Mouse (Mus musculus): ENCODE results near the gene Popdc2. TPM values are rescaled to one million over a fixed set of nuclear protein-coding genes. Genes with fewer than 3 reads are reported as not detected.

The Popdc2 gene
- polyA plus RNA-seq, 1 experiment, result 0.81 TPM

GRCm38 (mm10) chr16:38379493-38379892 lies 17.5 kb downstream of the Popdc2 start:
- H3K4me3 ChIP-seq (ENCODE audit: insufficient read depth, low read length), result no peak overlapping the region
- TF ChIP-seq POLR2A (IDR thresholded peaks at IDR 0.05; ENCODE audit: extremely low read depth, insufficient read depth, low read length), result no peak
- no peak for TF ChIP-seq CTCF (IDR thresholded peaks at IDR 0.05; ENCODE audit: extremely low read depth, insufficient read depth, low read length)
- no peak overlapping the region for H3K27ac ChIP-seq (ENCODE audit: insufficient read depth, low read length)
- H3K4me1 ChIP-seq (ENCODE audit: control insufficient read depth, insufficient read depth, low read length), result no peaks in the 10 kb centered on the region

- H3K4me1 ChIP-seq (ENCODE audit: control insufficient read depth, insufficient read depth, low read length), result no peaks in the 10 kb centered on the region
- TF ChIP-seq POLR2A (IDR thresholded peaks at IDR 0.05; ENCODE audit: extremely low read depth, insufficient read depth, low read length) (no peak), CTCF (IDR thresholded peaks at IDR 0.05; ENCODE audit: extremely low read depth, insufficient read depth, low read length) (no peak)
Observed at GRCm38 (mm10) chr16:38379926-38380325, 17.9 kb downstream of the Popdc2 start.

GRCm38 (mm10) chr16:38383683-38384082 lies 21.7 kb downstream of the Popdc2 start:
- H3K27ac ChIP-seq (ENCODE audit: insufficient read depth, low read length), result no peak overlapping the region
- TF ChIP-seq POLR2A (IDR thresholded peaks at IDR 0.05; ENCODE audit: extremely low read depth, insufficient read depth, low read length), result no peak
- no peak for TF ChIP-seq CTCF (IDR thresholded peaks at IDR 0.05; ENCODE audit: extremely low read depth, insufficient read depth, low read length)
- no peak overlapping the region for H3K4me3 ChIP-seq (ENCODE audit: insufficient read depth, low read length)
- no peaks in the 10 kb centered on the region for H3K4me1 ChIP-seq (ENCODE audit: control insufficient read depth, insufficient read depth, low read length)

More at GRCm38 (mm10) chr16:38379926-38380325, 17.9 kb downstream of the Popdc2 start:
- Histone ChIP-seq H3K27ac (ENCODE audit: insufficient read depth, low read length) (no peak overlapping the region), H3K4me3 (ENCODE audit: insufficient read depth, low read length) (no peak overlapping the region)

- Histone ChIP-seq H3K4me1 (ENCODE audit: control insufficient read depth, insufficient read depth, low read length) (no peaks in the 10 kb centered on the region), H3K27ac (ENCODE audit: insufficient read depth, low read length) (no peak overlapping the region), H3K4me3 (ENCODE audit: insufficient read depth, low read length) (no peak overlapping the region)
- no peak for TF ChIP-seq CTCF (IDR thresholded peaks at IDR 0.05; ENCODE audit: extremely low read depth, insufficient read depth, low read length)
- TF ChIP-seq POLR2A (IDR thresholded peaks at IDR 0.05; ENCODE audit: extremely low read depth, insufficient read depth, low read length), result no peak
Observed at GRCm38 (mm10) chr16:38385184-38385634, 23.2 kb downstream of the Popdc2 start.

GRCm38 (mm10) chr16:38385700-38386099 lies 23.7 kb downstream of the Popdc2 start:
- Histone ChIP-seq H3K27ac (ENCODE audit: insufficient read depth, low read length) (no peak overlapping the region), H3K4me3 (ENCODE audit: insufficient read depth, low read length) (no peak overlapping the region), H3K4me1 (ENCODE audit: control insufficient read depth, insufficient read depth, low read length) (no peaks in the 10 kb centered on the region)
- no peak for TF ChIP-seq POLR2A (IDR thresholded peaks at IDR 0.05; ENCODE audit: extremely low read depth, insufficient read depth, low read length)
- no peak for TF ChIP-seq CTCF (IDR thresholded peaks at IDR 0.05; ENCODE audit: extremely low read depth, insufficient read depth, low read length)

- Histone ChIP-seq H3K4me1 (ENCODE audit: control insufficient read depth, insufficient read depth, low read length) (no peaks in the 10 kb centered on the region), H3K27ac (ENCODE audit: insufficient read depth, low read length) (no peak overlapping the region), H3K4me3 (ENCODE audit: insufficient read depth, low read length) (no peak overlapping the region)
- TF ChIP-seq CTCF (IDR thresholded peaks at IDR 0.05; ENCODE audit: extremely low read depth, insufficient read depth, low read length) (no peak), POLR2A (IDR thresholded peaks at IDR 0.05; ENCODE audit: extremely low read depth, insufficient read depth, low read length) (no peak)
Observed at GRCm38 (mm10) chr16:38387389-38387788, 25.4 kb downstream of the Popdc2 start.

- TF ChIP-seq POLR2A (IDR thresholded peaks at IDR 0.05; ENCODE audit: extremely low read depth, insufficient read depth, low read length), result no peak
- TF ChIP-seq CTCF (IDR thresholded peaks at IDR 0.05; ENCODE audit: extremely low read depth, insufficient read depth, low read length), result no peak
Observed at GRCm38 (mm10) chr16:38388757-38389156, 26.7 kb downstream of the Popdc2 start.

GRCm38 (mm10) chr16:38389284-38389893 lies 27.4 kb downstream of the Popdc2 start:
- TF ChIP-seq CTCF (IDR thresholded peaks at IDR 0.05; ENCODE audit: extremely low read depth, insufficient read depth, low read length), result no peak
- no peak for TF ChIP-seq POLR2A (IDR thresholded peaks at IDR 0.05; ENCODE audit: extremely low read depth, insufficient read depth, low read length)

More at GRCm38 (mm10) chr16:38388757-38389156, 26.7 kb downstream of the Popdc2 start:
- Histone ChIP-seq H3K4me1 (ENCODE audit: control insufficient read depth, insufficient read depth, low read length) (no peaks in the 10 kb centered on the region), H3K4me3 (ENCODE audit: insufficient read depth, low read length) (no peak overlapping the region), H3K27ac (ENCODE audit: insufficient read depth, low read length) (no peak overlapping the region)

GRCm38 (mm10) chr16:38390322-38390721 lies 28.3 kb downstream of the Popdc2 start:
- TF ChIP-seq POLR2A (IDR thresholded peaks at IDR 0.05; ENCODE audit: extremely low read depth, insufficient read depth, low read length), result no peak
- no peak for TF ChIP-seq CTCF (IDR thresholded peaks at IDR 0.05; ENCODE audit: extremely low read depth, insufficient read depth, low read length)
- Histone ChIP-seq H3K4me1 (ENCODE audit: control insufficient read depth, insufficient read depth, low read length) (no peaks in the 10 kb centered on the region), H3K4me3 (ENCODE audit: insufficient read depth, low read length) (no peak overlapping the region), H3K27ac (ENCODE audit: insufficient read depth, low read length) (no peak overlapping the region)

More at GRCm38 (mm10) chr16:38389284-38389893, 27.4 kb downstream of the Popdc2 start:
- Histone ChIP-seq H3K4me3 (ENCODE audit: insufficient read depth, low read length) (no peak overlapping the region), H3K27ac (ENCODE audit: insufficient read depth, low read length) (no peak overlapping the region), H3K4me1 (ENCODE audit: control insufficient read depth, insufficient read depth, low read length) (no peaks in the 10 kb centered on the region)
